Mouse (Mus musculus) gastrocnemius, postnatal 25 days (tissue): Measurements from ENCODE around the gene Nrxn2. TPM values are rescaled to one million over a fixed set of nuclear protein-coding genes. Genes with fewer than 3 reads are reported as not detected.

Experiments
- microRNA-seq, 2 experiments: library from miRNA; unstranded; fragments of <30 nt; microRNA quantifications; one replicate each; pipeline ENCODE4 v1.2.0; 2021; ENCODE audit warnings: borderline replicate concordance in 2 of 2
- total RNA-seq, 2 experiments: library from RNA; stranded (reverse); gene quantifications; 1 replicate in 1 of 2; 2 replicates in 1 of 2; pipeline ENCODE4 v1.2.3; 2021

The Nrxn2 gene
- total RNA-seq, 2 experiments from 2014 or later, result 0.91 to 1.4 TPM

Small RNA genes lying within 50 kb of the gene (microRNA-seq; reads per million reads assigned to microRNA genes)
- gene Gm26460, result 0 reads per million in 2 experiments

Other genes with a start within 250 kb of the Nrxn2 start
- gene Majin, start 234.3 kb upstream of the Nrxn2 start, total RNA-seq, result not detected
- gene Gpha2, start 192.4 kb upstream of the Nrxn2 start, total RNA-seq, result not detected
- gene Ppp2r5b, start 182.9 kb upstream of the Nrxn2 start, total RNA-seq, result 10 to 100 TPM; 28.8 to 32.5 TPM
- 10 to 100 TPM; 15.3 to 16.7 TPM for gene Atg2a, start 177.1 kb upstream of the Nrxn2 start, total RNA-seq
- gene Ehd1, start 142.0 kb upstream of the Nrxn2 start, total RNA-seq, result 10 to 100 TPM; 33.1 to 34.3 TPM
- gene Cdc42bpg, start 112.3 kb upstream of the Nrxn2 start, total RNA-seq, result 1 to 10 TPM; 4.0 to 5.1 TPM
- gene Men1, start 83.8 kb upstream of the Nrxn2 start, total RNA-seq, result 1 to 10 TPM; 5.0 to 7.0 TPM
- 10 to 100 TPM in 1 of 2 experiments, 1 to 10 TPM in 1; 9.2 to 14.6 TPM for gene Map4k2, start 77.6 kb upstream of the Nrxn2 start, total RNA-seq
- 10 to 100 TPM; 65.5 to 75.2 TPM for gene Sf1, start 55.0 kb upstream of the Nrxn2 start, total RNA-seq
- 1,000 to 10,000 TPM; 5,552 to 6,904 TPM for gene Pygm, start 34.3 kb upstream of the Nrxn2 start, total RNA-seq
- 10 to 100 TPM; 16.2 to 16.4 TPM for gene Rasgrp2, start 19.4 kb upstream of the Nrxn2 start, total RNA-seq
- gene Slc22a12, start 124.3 kb downstream of the Nrxn2 start, total RNA-seq, result not detected